Mouse (Mus musculus) thymus, postnatal 4 days (tissue): Measurements from ENCODE around the gene Tpp1.

Experiments used
- DNase-seq: peaks from one replicate; pipeline ENCODE4 v3.0.0; 2021

The Tpp1 gene

GRCm38 (mm10) chr7:105751491-105752433 lies at the start of gene Tpp1:
TSS of gene Tpp1 (minus strand) at chr7:105752235.
- peak; percentile 87 for DNase-seq

- no peak for DNase-seq
These were observed 44.9 kb upstream of the Tpp1 start for GRCm38 (mm10) chr7:105796972-105797371.

GRCm38 (mm10) chr7:105795759-105796366 lies 43.8 kb upstream of the Tpp1 start:
- DNase-seq, result no peak

GRCm38 (mm10) chr7:105793701-105794100 lies 41.7 kb upstream of the Tpp1 start:
- no peak for DNase-seq

- DNase-seq, result no peak
These were observed 39.1 kb upstream of the Tpp1 start for GRCm38 (mm10) chr7:105791147-105791546.

- DNase-seq, result peak; percentile 51
These were observed 35.5 kb upstream of the Tpp1 start, which contains the start of gene Dchs1 for GRCm38 (mm10) chr7:105787285-105788140. TSS of gene Dchs1 (minus strand) at chr7:105787654.

GRCm38 (mm10) chr7:105786506-105787284 lies 34.7 kb upstream of the Tpp1 start:
- DNase-seq, result no peak

- no peak for DNase-seq
These were observed 32.5 kb upstream of the Tpp1 start for GRCm38 (mm10) chr7:105784556-105784955.

GRCm38 (mm10) chr7:105783861-105784260 lies 31.8 kb upstream of the Tpp1 start:
- no peak for DNase-seq

GRCm38 (mm10) chr7:105778553-105779265 lies 26.7 kb upstream of the Tpp1 start:
- DNase-seq, result peak; percentile 69

GRCm38 (mm10) chr7:105777797-105778552 lies 25.9 kb upstream of the Tpp1 start:
- peak; percentile 32 for DNase-seq

GRCm38 (mm10) chr7:105777316-105777715 lies 25.3 kb upstream of the Tpp1 start:
- DNase-seq, result no peak

- no peak for DNase-seq
These were observed 24.0 kb upstream of the Tpp1 start for GRCm38 (mm10) chr7:105776026-105776425.

- no peak for DNase-seq
These were observed 22.6 kb upstream of the Tpp1 start for GRCm38 (mm10) chr7:105774661-105775060.

GRCm38 (mm10) chr7:105773041-105773440 lies 21.0 kb upstream of the Tpp1 start:
- no peak for DNase-seq

GRCm38 (mm10) chr7:105772331-105772730 lies 20.3 kb upstream of the Tpp1 start:
- DNase-seq, result no peak

GRCm38 (mm10) chr7:105769959-105770358 lies 17.9 kb upstream of the Tpp1 start:
- no peak for DNase-seq

GRCm38 (mm10) chr7:105767729-105768165 lies 15.7 kb upstream of the Tpp1 start:
- DNase-seq, result no peak

- DNase-seq, result no peak
These were observed 12.3 kb upstream of the Tpp1 start for GRCm38 (mm10) chr7:105764331-105764730.

- no peak for DNase-seq
These were observed 10.7 kb upstream of the Tpp1 start for GRCm38 (mm10) chr7:105762517-105763270.
